Comparison of ENCODE assay signal across 28 mouse cellular contexts in the genomic region with DNA sequence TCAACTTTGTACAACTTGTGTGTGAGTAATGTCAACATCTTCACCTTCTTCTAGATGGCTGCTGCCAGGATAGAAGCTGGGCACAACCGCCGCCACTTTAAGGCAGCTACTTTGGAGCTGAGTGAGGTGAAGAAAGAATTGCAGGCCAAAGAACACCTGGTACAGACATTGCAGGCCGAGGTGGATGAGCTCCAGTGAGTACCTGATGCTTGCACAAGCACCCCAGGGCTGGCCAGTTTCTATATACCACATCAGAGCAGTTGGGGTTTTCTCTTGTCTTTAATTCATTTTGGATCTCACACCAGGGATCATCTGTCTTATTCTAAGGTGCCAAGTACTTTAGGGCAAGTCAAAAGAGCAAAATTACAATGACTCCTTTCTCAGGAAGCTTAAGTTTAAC.
"Had no signal": no experiment of that assay in that cellular context is flagged by ENCODE, and none has a peak within 500 bp of the region (broad histone marks: within the 10 kb centered on the region; RNA-seq: fewer than 3 reads in every experiment).

No protein-coding gene starts in this region.

- H3K9ac ChIP-seq: embryonic facial prominence, embryonic 12.5 days; embryonic facial prominence, embryonic 13.5 days; embryonic facial prominence, embryonic 15.5 days; forebrain, embryonic 12.5 days; forebrain, embryonic 13.5 days; forebrain, embryonic 15.5 days; forebrain, postnatal 0 days had no signal

- H3K4me2 ChIP-seq: embryonic facial prominence, embryonic 12.5 days; embryonic facial prominence, embryonic 13.5 days; embryonic facial prominence, embryonic 15.5 days; forebrain, embryonic 12.5 days; forebrain, embryonic 13.5 days; forebrain, embryonic 15.5 days had no signal

- H3K27me3 ChIP-seq: embryonic facial prominence, embryonic 12.5 days; embryonic facial prominence, embryonic 13.5 days; embryonic facial prominence, embryonic 15.5 days; forebrain, embryonic 12.5 days; forebrain, embryonic 13.5 days; forebrain, embryonic 15.5 days had no signal

- DNase-seq: cerebellum, adult 18-20 months; cerebellum, adult 2 months; cerebellum, adult 8-10 months; cerebellum, adult 9-10 months; cerebellum, adult 9-11 months; cerebellum, postnatal 10 days; cerebellum, postnatal 14 days; cerebellum, postnatal 25 days; cerebellum, postnatal 36 days; embryo, embryonic 11 days; forebrain, postnatal 0 days; gastrocnemius, adult 2 months; gastrocnemius, postnatal 10 days; gastrocnemius, postnatal 14 days; gastrocnemius, postnatal 25 days; gastrocnemius, postnatal 36 days; heart, adult 2 months had no signal

- H3K4me3 ChIP-seq: embryonic facial prominence, embryonic 10.5 days; embryonic facial prominence, embryonic 12.5 days; embryonic facial prominence, embryonic 13.5 days; embryonic facial prominence, embryonic 15.5 days; erythroblast, embryonic 14.5 days; forebrain, embryonic 10.5 days; forebrain, embryonic 12.5 days; forebrain, embryonic 13.5 days; forebrain, embryonic 15.5 days; gastrocnemius, adult 2 months; heart, adult 2 months had no signal

- H3K4me1 ChIP-seq: embryonic facial prominence, embryonic 10.5 days; embryonic facial prominence, embryonic 12.5 days; embryonic facial prominence, embryonic 13.5 days; embryonic facial prominence, embryonic 15.5 days; forebrain, embryonic 10.5 days; forebrain, embryonic 12.5 days; forebrain, embryonic 13.5 days; forebrain, embryonic 15.5 days had no signal

- H3K9me3 ChIP-seq: embryonic facial prominence, embryonic 10.5 days; embryonic facial prominence, embryonic 12.5 days; embryonic facial prominence, embryonic 13.5 days; embryonic facial prominence, embryonic 15.5 days; forebrain, embryonic 10.5 days; forebrain, embryonic 12.5 days; forebrain, embryonic 13.5 days; forebrain, embryonic 15.5 days had no signal

- H3K27ac ChIP-seq: embryonic facial prominence, embryonic 10.5 days; embryonic facial prominence, embryonic 12.5 days; embryonic facial prominence, embryonic 13.5 days; embryonic facial prominence, embryonic 15.5 days; forebrain, embryonic 10.5 days; forebrain, embryonic 12.5 days; forebrain, embryonic 13.5 days; forebrain, embryonic 15.5 days; gastrocnemius, adult 2 months; heart, adult 2 months had no signal

- ATAC-seq: forebrain, embryonic 13.5 days; forebrain, embryonic 14.5 days; forebrain, embryonic 15.5 days; forebrain, embryonic 16.5 days; forebrain, postnatal 0 days had no signal
